Mouse (Mus musculus) telencephalon, adult 2 months (tissue): Measurements from ENCODE around the gene Gm20388.

Source experiments
- DNase-seq: peaks from one replicate; pipeline ENCODE4 v3.0.0-alpha.2; 2011; ENCODE audit warnings: low read depth, low spot score

Gm20388 gene

DNA sequence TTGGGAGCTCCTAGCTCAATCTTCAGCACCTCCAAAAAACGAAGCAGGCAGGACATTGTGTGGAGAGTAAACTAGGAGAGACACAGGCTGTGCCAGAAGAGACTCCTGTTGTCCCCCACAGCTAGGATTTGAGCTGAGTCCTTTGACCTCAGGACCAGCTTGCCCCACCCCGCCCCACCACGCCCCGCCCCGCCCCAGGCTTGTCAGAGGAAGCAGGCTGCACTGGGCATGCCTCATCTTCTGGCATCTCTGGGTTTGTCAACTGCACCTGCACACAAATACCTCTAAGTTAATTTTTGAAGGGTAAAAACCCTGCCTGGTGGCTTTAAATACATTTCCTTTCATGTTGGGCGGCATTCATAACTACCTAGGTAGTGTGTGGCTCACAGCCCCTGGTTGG lies 290.7 kb downstream of the Gm20388 start:
- DNase-seq: no peak

DNA sequence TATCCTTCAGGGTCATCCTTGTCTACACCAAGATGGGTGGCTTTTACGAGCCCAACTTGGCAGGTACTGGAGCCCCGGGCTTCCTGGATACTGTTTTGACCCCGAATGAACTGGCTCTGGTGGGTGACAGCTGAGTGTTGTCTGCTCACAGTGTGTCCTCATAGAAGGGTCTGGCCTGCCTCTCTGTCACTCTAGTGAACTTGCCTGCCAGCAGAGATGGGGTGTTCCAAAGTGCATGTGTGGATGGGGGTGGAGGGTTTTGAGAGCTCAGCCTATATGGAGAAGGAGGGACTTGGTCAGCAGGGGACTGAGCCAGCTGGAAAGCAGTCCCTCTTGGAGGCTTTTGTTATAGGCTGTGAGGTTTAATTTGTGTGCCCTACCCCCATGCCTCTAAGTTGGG lies 291.9 kb downstream of the Gm20388 start:
- DNase-seq: no peak

DNA sequence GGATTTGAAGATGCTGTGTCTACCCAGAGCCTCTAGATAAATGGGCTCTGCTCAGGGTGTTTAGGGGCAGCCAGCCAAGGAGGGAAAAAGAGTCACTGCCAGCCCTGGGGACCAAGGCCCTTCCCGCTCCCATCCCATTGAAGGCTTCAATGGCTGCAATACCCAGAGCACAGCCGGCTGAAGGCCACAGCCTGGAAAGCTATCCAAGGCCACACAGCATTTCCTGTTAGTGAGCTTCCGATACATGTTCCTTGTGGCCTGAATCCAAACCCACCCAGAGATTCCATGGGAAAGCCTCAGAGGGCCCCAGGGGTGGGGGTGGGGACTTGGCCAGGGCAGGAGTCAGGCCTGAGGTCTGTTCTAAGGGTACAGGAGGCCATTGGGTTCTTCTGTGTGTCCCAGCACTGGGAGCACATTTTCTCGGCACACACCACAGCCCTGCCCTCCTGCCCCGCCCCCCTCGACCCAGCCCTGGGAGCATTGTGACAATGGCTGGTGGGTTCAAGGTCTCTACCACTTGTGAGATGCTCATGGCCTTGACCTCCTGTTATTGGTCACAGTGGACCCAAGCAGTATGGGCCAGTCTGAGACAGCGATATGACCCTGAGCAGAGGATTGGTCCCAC lies 294.2 kb downstream of the Gm20388 start:
- no peak for DNase-seq

DNA sequence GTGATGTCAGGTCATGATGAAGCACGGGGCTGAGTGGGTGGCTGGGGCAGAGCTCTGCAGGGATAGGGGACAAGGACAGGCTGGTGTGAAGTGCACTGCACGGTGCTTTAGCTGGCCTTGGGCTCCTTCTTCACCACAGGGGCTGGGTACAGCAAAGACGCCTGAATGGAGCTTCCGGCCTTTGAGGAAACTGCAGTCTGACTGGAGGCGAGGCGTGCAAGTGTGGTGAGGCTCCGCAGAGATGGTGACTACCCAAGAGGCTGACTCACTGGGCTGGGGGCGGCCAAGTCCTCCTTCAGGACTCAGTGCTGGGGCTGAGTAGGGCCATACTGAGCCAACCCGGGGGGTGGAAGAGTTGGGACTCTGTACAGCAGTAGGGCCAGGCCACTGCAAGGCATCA lies 295.3 kb downstream of the Gm20388 start:
- DNase-seq: no peak

DNA sequence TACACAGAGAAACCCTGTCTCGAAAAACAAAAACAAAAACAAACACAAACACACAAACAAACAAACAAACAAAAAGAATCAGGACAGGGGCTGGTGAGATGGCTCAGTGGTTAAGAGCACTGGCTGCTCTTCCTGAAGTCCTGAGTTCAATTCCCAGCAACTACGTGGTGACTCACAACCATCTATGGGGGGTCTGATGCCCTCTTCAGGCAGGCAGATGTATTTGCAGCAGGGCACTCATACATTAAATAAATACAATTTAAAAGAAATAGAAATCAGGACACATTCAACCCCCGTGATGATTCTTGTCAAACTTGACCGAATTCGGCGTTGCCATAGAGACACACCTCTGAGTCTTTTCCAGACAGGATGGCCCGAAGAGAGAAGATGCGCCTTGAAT lies 296.7 kb downstream of the Gm20388 start:
- no peak for DNase-seq

DNA sequence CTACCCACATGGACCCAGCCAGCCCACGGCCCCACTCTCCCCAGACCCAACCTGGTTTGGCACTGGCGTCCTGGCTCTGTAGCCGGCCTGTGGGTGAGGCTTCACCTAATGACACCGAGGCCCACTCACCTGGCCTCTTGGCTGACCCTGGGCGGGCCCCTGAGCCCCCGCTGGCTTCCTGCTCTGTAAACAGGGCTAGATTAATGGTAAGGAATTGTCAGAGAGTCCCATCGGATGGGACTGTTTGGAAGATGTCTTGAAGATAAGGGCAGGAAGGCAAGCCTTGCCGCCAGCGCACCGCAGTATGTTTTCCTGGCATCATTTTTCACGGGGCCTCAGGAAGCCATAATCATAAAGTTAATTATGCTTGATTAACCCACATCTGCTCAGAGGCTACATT lies 297.5 kb downstream of the Gm20388 start:
- no peak for DNase-seq

DNA sequence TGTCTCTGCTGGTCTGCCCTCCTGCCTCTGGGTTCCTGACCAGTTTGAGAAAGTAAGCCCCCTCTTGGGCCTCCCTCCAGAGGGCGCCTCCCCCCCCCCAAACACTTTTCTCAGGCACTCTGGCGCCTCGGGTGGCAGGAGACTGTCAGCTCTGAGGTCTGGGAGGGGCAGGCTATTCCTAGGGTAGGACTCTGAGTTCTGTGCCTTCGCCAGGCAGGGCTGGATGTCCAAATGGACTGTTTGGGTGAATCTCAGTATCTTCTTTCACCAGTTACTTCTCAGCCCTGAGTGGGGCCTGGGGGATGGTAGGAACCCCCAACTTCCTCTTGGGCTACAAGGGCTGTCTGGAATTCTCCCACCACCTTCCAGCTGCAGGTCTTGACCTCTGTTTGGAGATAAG lies 300.7 kb downstream of the Gm20388 start:
- DNase-seq: no peak

DNA sequence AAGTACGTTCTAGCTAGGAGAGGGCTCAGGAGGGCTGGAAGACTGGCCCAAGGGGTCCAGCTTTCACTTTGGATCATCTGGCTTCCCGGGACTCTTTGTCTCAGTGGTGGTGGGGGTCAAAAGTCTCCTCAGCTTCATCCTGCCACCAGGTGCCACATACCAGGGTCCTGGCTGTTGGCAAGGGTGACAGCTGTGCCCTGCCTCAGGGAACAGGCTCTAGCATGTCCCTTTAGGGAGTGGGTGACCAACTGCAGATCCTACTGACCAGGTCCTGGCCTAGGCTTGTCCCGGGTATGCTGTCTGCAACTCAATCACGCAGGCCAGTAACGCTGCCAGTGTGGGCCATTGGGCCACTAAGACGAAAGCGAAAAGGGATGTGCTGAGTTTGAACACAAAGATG lies 302.0 kb downstream of the Gm20388 start:
- DNase-seq: no peak

DNA sequence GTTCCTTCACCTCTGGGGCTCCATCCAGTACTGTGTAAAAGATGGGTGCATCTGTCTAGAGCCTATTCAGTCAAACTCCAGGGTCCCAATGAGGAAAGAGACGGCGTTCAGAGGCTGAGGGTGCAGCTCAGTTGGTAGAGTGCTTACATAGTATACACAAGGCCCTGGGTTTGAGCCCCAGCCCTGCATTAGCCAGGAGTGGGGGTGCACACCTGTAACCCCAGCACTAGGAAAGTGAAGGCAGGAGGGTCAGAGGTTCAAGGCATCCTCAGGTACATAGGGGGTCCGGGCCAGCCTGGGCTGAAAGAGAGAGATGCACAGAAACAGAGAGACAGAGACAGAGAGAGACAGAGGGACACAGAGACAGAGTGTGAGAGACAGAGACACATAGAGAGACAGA lies 302.6 kb downstream of the Gm20388 start:
- no peak for DNase-seq

DNA sequence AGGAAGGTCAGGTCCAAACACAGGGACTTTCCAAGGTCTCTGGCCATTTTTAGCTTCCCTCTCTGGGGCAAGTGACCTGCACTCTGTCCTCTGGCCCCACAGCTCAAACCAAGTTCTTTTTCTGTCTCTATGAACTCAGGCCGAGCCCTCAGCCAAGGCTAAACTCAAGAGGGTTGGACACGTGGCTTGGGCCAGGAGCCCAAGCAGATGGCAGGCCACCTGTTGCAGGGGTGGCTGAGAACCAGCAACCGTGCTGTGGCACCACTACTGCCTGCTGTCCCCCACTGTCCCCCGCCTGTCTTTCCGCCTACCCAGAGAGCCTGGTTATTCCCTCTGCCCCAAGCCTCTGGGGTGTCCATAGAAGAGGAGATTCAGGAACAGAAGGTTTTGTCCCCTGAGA lies 303.3 kb downstream of the Gm20388 start:
- no peak for DNase-seq

DNA sequence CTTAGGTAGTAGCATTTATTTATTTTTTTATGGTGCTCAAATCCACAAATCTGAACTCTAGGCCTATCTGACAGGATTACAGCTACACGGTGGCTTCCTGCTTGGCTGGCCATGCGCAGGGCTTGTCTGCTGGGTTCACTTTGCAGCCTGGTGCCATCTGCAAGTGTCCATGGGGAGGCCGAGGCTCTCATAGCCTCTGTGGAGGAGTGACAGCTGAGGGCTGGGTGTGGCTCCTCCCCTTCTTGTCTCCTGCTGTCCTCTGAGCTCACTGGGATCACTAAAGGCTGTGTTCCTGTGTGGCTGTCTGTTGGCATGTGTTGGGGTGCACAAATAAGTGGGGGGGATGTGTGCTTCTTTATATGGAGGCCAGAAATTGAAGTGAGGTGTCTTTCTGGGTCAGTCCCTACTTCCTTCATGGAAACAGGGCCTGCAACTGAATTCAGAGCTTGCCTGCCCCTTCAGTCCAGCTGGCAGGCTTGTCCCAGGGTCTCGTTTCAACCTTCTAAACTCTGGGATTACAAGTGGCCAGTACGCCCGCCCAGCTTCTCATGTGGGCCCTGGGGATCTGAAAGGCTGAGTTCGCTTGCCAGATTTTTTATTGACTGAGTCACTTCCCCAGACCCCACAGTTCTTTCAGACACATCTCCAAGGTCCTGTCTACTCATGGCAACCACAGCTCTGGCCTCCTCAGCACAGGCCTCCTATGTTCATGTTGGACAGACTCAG lies 304.9 kb downstream of the Gm20388 start:
- no peak for DNase-seq

DNA sequence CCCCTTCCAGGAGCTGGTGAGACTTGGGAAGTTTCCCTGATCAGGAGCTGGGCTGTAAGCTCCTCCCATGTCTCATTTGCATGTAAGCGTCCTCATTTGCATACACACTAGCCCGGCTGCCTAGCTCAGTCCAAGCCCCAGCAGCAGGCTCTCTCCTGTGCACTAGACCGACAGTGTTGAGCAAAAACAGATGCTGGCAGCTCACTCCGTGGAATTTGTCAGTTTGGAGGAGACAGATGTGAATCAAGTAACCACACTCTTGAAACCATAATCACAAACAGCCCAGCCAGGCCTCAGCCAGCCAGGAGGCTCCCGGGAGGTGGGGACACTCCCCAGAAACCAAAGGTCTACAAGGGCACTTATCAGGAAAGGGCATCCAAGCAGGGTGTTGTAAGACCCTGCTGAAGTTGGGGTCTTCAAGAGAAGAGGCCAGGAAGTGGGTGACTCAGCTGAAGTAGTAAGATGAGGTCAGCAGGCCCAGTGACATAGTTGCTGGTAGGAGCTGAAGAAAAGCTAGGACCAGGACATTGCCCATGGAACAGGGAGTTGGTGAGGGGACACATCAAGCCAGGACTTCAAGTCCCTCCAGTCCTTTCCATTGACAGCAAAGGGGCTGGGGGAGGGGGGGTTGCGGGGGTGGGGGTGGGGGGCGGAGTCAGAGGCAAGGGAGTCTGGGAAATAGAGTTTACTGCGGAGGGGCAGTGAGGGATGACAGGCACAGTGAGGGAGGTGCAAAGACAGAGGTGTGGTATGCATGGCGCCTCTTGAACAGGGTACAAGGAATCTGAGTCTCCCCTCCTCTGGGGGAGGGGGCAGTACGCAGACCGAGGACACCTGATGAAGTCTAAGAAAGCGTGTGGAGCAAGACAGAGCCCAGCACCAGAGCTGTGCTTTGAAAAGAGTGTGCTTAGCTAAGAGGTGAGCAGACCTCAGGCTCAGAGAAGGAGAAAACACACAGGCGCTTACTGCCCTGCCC lies 306.5 kb downstream of the Gm20388 start:
- no peak for DNase-seq

DNA sequence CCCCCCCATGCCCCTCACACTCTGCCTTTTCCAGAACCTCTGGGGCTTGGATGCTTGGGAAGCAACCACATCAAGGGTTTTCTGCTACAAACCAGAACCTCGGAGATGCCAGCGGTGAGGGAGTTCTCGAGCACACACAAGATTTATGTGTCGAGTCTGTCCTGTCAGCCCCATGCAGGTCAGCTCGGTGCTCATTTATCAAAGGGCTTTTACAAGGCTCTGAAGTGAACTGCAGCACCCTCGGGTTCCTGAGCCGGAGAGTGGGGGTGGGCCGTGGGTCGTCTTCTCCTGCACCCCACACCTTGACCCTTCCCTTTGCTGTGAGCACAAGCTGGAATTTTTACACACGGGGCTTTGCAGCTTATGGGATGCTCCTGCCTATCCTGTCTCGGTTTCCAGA lies 311.9 kb downstream of the Gm20388 start:
- no peak for DNase-seq

DNA sequence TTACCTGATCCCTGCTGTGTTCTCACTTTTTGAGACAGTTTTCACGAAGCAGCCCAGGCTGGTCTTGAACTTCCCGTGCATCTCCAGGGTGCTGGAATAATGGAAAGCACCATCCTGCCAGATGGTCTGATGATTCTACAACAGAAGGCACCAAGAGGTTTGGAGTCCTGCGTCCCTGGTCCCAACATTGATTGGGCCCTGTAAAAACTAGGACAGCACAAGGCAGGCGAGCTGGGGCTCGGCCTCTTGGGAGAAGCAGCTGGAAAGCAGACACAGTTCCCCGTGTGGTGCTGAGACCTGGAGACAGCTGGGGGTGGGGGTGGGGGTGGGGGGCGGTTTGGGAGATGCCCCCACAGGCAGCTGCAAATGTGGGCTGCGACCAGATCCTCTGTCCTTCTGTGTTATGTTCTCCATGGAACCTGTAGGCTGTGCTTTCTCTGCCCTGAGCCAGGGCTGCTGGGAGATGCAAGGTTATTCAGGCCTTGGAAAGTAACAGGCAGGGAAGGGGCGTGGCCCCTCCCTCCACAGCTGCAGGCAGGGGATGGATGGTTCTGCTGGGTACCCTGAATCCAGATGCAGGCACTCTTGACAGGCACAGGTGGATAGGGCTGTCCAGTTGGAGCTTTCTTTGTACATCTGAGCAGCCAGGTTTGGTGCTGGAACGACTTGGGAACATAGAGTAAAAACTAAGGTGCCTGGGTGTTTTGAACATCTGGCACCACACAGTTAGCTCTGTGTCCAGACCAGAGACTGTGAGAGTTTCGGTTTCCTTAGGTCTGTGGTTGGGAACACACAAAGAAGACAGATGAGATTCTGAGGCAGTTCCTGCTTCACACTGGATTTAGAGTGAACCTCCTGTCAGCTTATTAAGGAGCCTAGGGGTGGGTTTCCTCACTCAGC lies 314.1 kb downstream of the Gm20388 start:
- no peak for DNase-seq

DNA sequence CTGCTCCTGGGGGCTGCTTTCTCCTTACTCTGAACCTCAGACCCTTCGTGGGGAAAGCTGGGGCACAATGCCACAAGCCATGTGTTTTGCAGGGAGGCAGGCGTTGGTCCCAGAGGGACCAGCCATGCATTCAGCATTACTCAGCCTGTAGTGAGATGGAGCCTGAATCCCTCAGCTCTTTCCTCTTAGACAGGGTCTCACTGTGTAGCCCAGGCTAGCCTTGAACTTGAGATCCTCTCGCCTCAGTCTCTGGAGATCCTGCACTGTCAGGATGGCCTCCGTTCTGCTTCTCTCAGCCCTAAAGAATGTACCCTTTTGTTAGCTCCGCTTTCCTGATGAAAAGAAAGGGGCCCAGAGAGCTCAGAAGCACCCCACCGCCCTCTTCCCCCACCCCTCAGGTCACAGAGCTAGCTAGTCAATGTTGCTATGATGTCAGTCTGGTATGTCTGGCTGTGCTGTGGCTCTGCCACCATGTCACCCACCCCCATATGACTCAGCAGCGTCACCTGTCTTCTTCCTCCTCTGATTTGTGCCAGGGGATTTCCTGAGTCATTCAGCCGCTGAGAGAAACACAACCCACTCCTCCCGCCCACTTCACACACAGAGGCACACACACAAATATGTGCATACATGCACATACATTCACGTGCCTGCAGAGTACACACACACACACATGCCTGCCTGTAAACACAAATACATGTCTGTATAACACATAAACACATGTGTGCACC lies 314.9 kb downstream of the Gm20388 start:
- peak; percentile 84 for DNase-seq

DNA sequence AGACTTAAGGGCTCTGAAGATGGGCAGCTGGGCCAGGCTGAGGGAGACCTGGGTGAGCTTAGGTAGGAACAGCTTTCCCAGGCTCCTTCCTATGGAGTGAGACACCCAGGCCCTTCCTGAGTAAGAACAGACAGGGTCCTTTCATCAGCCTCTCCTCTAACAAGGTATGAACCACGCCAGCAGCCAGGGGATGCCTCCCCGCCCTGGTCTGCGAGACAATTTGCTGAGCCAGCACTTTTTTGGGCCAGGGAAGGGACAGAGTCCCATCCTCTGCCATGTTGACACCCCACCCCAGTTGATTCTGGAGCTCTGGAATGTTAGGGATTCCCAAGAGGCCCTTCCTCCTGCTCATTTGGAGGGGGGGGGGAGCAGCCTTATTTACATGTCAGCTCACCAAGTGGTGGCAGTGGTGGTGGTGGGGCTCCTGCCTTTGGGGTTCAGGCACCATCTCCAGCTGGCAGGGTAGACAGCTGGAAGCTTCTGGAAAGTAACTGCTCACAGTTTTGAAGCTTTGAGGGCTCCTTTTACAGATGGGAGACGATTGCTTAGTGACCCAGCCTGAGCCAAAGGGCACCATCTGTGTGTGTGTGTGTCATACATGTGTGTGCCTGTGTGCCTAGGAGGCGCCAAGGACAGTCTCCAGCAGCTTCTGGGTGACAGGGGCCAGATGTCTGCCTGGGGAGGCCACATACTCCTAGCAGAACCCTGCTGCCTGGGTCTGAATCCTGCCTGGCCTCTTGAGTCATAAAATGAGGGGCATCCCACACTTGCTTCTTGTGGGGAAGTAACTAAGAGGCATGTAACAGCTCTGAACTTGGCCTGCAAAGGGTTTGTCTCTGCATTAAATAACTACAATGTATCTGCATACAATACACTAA lies 316.3 kb downstream of the Gm20388 start:
- DNase-seq: no peak

DNA sequence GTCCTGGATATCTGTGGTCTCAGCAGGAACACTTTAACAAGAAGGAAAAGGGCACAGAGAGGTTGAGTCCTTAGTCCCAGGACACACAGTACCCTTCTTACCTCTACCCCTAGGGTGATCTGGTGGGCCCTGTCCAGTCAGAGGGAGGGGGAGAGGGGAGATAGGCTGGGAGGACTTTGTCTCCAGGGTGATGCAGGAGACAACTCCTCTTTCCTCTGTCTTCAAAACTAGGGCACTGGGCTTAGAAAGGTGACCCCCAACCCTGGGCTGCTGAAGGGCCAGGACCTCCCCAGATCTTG lies 316.9 kb downstream of the Gm20388 start:
- no peak for DNase-seq

DNA sequence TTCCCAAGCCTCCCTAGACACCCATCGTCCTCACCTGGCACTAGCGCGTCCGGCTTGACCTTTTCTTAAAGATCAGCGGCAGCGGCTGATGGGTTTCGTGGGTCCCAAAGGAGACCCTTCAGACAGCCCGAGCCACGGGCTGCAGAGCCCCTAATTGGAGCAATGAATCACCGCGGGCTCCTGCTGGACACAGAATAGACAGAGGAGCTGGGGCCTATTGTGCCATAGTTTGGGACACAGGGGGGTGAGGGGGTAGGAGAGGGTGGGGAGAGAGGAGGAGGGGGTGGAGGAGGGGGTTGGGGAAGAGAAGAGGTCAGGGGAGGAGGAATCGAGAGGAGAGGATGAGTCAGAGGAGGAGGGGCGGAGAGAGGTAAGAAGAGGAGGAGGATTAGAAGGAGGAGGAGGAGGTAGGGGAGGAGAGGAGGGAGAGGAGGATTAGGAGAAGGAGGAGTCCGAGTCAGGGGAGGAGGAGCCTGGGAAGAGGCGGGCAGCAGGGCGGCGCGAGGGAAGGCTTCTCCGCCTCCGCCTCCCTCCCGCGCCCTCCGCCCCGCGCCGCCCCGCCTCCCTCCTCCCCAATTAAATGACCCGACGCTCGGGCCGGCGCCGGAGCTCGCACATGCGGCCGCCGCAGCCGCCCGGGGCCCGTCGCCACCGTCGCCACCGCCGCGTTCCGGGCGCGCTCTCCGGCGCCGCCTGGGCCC lies 317.4 kb downstream of the Gm20388 start, which contains the start of gene Gse1:
Gene Gse1, plus strand, starts transcription at position 566 of the 701 bp plus-strand sequence.
- DNase-seq: peak; percentile 74
